In genomic region chr6:83788554-83788953, GRCm38 (mm10) we compare ENCODE assay signal across 26 mouse cellular contexts. TPM values are rescaled to one million over a fixed set of nuclear protein-coding genes. Genes with fewer than 3 reads are reported as not detected.
DNase-seq lines count a peak whose midpoint lies in the region; ATAC-seq and TF ChIP-seq lines count a peak whose summit lies in the region.
"Had no signal": no experiment of that assay in that cellular context is flagged by ENCODE, and none has a peak within 500 bp of the region (broad histone marks: within the 10 kb centered on the region; RNA-seq: fewer than 3 reads in every experiment).

No protein-coding gene starts in this region.

- peak; percentile 7 for DNase-seq in hindbrain, embryonic 11.5 days (ENCODE audit: low spot score)
- DNase-seq in midbrain, postnatal 0 days (ENCODE audit: low spot score): peak; percentile 5
- peak; percentile 8 for DNase-seq in mesoderm, embryonic 11.5 days (ENCODE audit: low read depth, low spot score)
- no peak for DNase-seq in cerebellum, postnatal 4 days (ENCODE audit: low spot score in 2 of 2)
- DNase-seq in cerebellum, postnatal 36 days: no peak
- DNase-seq: adrenal gland, postnatal 25 days; B cell, adult 2 months; cerebellum, adult 18-20 months; gastrocnemius, postnatal 14 days; heart, adult 2 months; kidney, adult 2 months; thymus, adult 18-20 months had no signal

- ATAC-seq in hindbrain, embryonic 11.5 days (ENCODE audit: low FRiP score): peak; percentile 38; the same call in 1 of the 2 replicates
- no peak for ATAC-seq in hindbrain, embryonic 16.5 days
- ATAC-seq in midbrain, postnatal 0 days (ENCODE audit: low FRiP score): 0 out of 2 replicates have a peak, but pooled peaks have one; percentile 34
- ATAC-seq in midbrain, embryonic 13.5 days: no peak
- ATAC-seq: activated CD4-positive, CD25-positive, alpha-beta regulatory T cell, adult 4 months; liver, embryonic 12.5 days had no signal

- no peaks in the 10 kb centered on the region for H3K36me3 ChIP-seq in hindbrain, embryonic 11.5 days (ENCODE audit: control insufficient read depth, insufficient read depth, low read length)
- no peaks in the 10 kb centered on the region for H3K36me3 ChIP-seq in hindbrain, embryonic 16.5 days (ENCODE audit: control insufficient read depth, insufficient read depth, low read length)
- no peaks in the 10 kb centered on the region for H3K36me3 ChIP-seq in midbrain, postnatal 0 days (ENCODE audit: insufficient read depth, low read length)
- H3K36me3 ChIP-seq in midbrain, embryonic 13.5 days: no peaks in the 10 kb centered on the region
- H3K36me3 ChIP-seq: limb, embryonic 10.5 days; liver, embryonic 12.5 days; lung, embryonic 15.5 days had no signal

- no peak overlapping the region for H3K4me2 ChIP-seq in hindbrain, embryonic 11.5 days (replicated peaks; ENCODE audit: low read depth, low read length)
- no peak overlapping the region for H3K4me2 ChIP-seq in hindbrain, embryonic 16.5 days (ENCODE audit: low read length)
- no peak overlapping the region for H3K4me2 ChIP-seq in midbrain, postnatal 0 days (ENCODE audit: low read depth, low read length, poor library complexity, severe bottlenecking)
- no peak overlapping the region for H3K4me2 ChIP-seq in midbrain, embryonic 13.5 days (replicated peaks)
- H3K4me2 ChIP-seq: liver, embryonic 12.5 days; lung, embryonic 15.5 days had no signal

- no peaks in the 10 kb centered on the region for H3K27me3 ChIP-seq in hindbrain, embryonic 11.5 days (ENCODE audit: control insufficient read depth, insufficient read depth, low read length)
- no peaks in the 10 kb centered on the region for H3K27me3 ChIP-seq in hindbrain, embryonic 16.5 days (replicated peaks; ENCODE audit: control insufficient read depth, insufficient read depth, low read length)
- H3K27me3 ChIP-seq in midbrain, postnatal 0 days (ENCODE audit: insufficient read depth, low read length): no peaks in the 10 kb centered on the region
- 0 out of 2 replicates have a peak, but pooled peaks cover 7% of the 10 kb centered on the region for H3K27me3 ChIP-seq in midbrain, embryonic 13.5 days
- H3K27me3 ChIP-seq: lung, embryonic 15.5 days had no signal

- no peak overlapping the region for H3K4me3 ChIP-seq in hindbrain, embryonic 11.5 days (ENCODE audit: low read depth, low read length)
- no peak overlapping the region for H3K4me3 ChIP-seq in hindbrain, embryonic 16.5 days (ENCODE audit: low read length)
- no peak overlapping the region for H3K4me3 ChIP-seq in midbrain, postnatal 0 days (ENCODE audit: low read depth, low read length)
- no peak overlapping the region for H3K4me3 ChIP-seq in midbrain, embryonic 13.5 days (replicated peaks)
- H3K4me3 ChIP-seq: heart, adult 2 months; layer of hippocampus, adult 2 months; left cerebral cortex, adult 2 months; limb, embryonic 10.5 days; liver, embryonic 12.5 days; lung, embryonic 15.5 days had no signal

- TF ChIP-seq CTCF in midbrain, postnatal 0 days (IDR thresholded peaks at IDR 0.05): no peak

- no peaks in the 10 kb centered on the region for H3K4me1 ChIP-seq in hindbrain, embryonic 11.5 days (replicated peaks; ENCODE audit: control insufficient read depth, insufficient read depth, low read length)
- no peaks in the 10 kb centered on the region for H3K4me1 ChIP-seq in hindbrain, embryonic 16.5 days (ENCODE audit: control insufficient read depth, insufficient read depth, low read depth, low read length)
- H3K4me1 ChIP-seq in midbrain, postnatal 0 days (ENCODE audit: insufficient read depth, low read length): no peaks in the 10 kb centered on the region
- H3K4me1 ChIP-seq in midbrain, embryonic 13.5 days (replicated peaks): no peaks in the 10 kb centered on the region
- H3K4me1 ChIP-seq: lung, embryonic 15.5 days had no signal

- WGBS in hindbrain, embryonic 11.5 days: 51% methylated on average over 7 of the region's 7 CpGs
- 39% methylated on average over 7 of the region's 7 CpGs for WGBS in hindbrain, embryonic 16.5 days
- 54% methylated on average over 7 of the region's 7 CpGs for WGBS in midbrain, postnatal 0 days
- WGBS in midbrain, embryonic 13.5 days: 60% methylated on average over 7 of the region's 7 CpGs

- no peak overlapping the region for H3K9ac ChIP-seq in hindbrain, embryonic 11.5 days (ENCODE audit: low read depth, low read length)
- no peak overlapping the region for H3K9ac ChIP-seq in hindbrain, embryonic 16.5 days (ENCODE audit: low read depth, low read length)
- no peak overlapping the region for H3K9ac ChIP-seq in midbrain, postnatal 0 days (replicated peaks; ENCODE audit: low read length, poor library complexity, severe bottlenecking)
- H3K9ac ChIP-seq in midbrain, embryonic 13.5 days (replicated peaks): no peak overlapping the region
- H3K9ac ChIP-seq: liver, embryonic 12.5 days; lung, embryonic 15.5 days had no signal

- no peak overlapping the region for H3K27ac ChIP-seq in hindbrain, embryonic 11.5 days (ENCODE audit: low read depth, low read length)
- H3K27ac ChIP-seq in hindbrain, embryonic 16.5 days (ENCODE audit: low read depth, low read length): no peak overlapping the region
- no peak overlapping the region for H3K27ac ChIP-seq in midbrain, postnatal 0 days (ENCODE audit: low read depth, low read length)
- H3K27ac ChIP-seq in midbrain, embryonic 13.5 days: no peak overlapping the region
- H3K27ac ChIP-seq: heart, adult 2 months; layer of hippocampus, adult 2 months; left cerebral cortex, adult 2 months; limb, embryonic 10.5 days; liver, embryonic 12.5 days; lung, embryonic 15.5 days had no signal

- no peaks in the 10 kb centered on the region for H3K9me3 ChIP-seq in hindbrain, embryonic 11.5 days (ENCODE audit: control insufficient read depth, low read length)
- H3K9me3 ChIP-seq in hindbrain, embryonic 16.5 days (ENCODE audit: control insufficient read depth, low read length): no peaks in the 10 kb centered on the region
- H3K9me3 ChIP-seq in midbrain, postnatal 0 days (ENCODE audit: low read length): no peaks in the 10 kb centered on the region
- H3K9me3 ChIP-seq in midbrain, embryonic 13.5 days: no peaks in the 10 kb centered on the region
- H3K9me3 ChIP-seq: limb, embryonic 10.5 days; liver, embryonic 12.5 days; lung, embryonic 15.5 days had no signal

RNA-seq across cellular contexts. Expression of gene Nagk, which starts 6.2 kb away (rescaled TPM):
- polyA plus RNA-seq in hindbrain, embryonic 11.5 days (2014; fragmentation: Nextera tagmentation; extraction: Ambion mirVana): 35.9 and 42.6 TPM in 2 replicates
- 115 and 123 TPM in 2 replicates for polyA plus RNA-seq in hindbrain, embryonic 16.5 days (2015; fragmentation: Nextera tagmentation; extraction: Ambion mirVana)
- total RNA-seq in midbrain, postnatal 0 days (2014; rRNA removed): 58.1 and 60.6 TPM in 2 replicates
- 94.7 and 104 TPM in 2 replicates for polyA plus RNA-seq in midbrain, postnatal 0 days (2015; fragmentation: Nextera tagmentation; extraction: Ambion mirVana)
- polyA plus RNA-seq in midbrain, embryonic 13.5 days (2015; fragmentation: Nextera tagmentation; extraction: Ambion mirVana): 85.3 and 88.1 TPM in 2 replicates

RNA-seq across cellular contexts. Expression of gene Tex261, which starts 12.9 kb away (rescaled TPM):
- 48.1 and 50.1 TPM in 2 replicates for polyA plus RNA-seq in hindbrain, embryonic 11.5 days (2014; fragmentation: Nextera tagmentation; extraction: Ambion mirVana)
- 63.1 and 70.0 TPM in 2 replicates for polyA plus RNA-seq in hindbrain, embryonic 16.5 days (2015; fragmentation: Nextera tagmentation; extraction: Ambion mirVana)
- 45.8 and 54.4 TPM in 2 replicates for total RNA-seq in midbrain, postnatal 0 days (2014; rRNA removed)
- 66.8 and 71.4 TPM in 2 replicates for polyA plus RNA-seq in midbrain, postnatal 0 days (2015; fragmentation: Nextera tagmentation; extraction: Ambion mirVana)
- 61.7 and 64.4 TPM in 2 replicates for polyA plus RNA-seq in midbrain, embryonic 13.5 days (2015; fragmentation: Nextera tagmentation; extraction: Ambion mirVana)

RNA-seq across cellular contexts. Expression of gene Ankrd53, which starts 26.1 kb away (rescaled TPM):
- 0.12 TPM in 1 of 2 replicates, not detected in the other for polyA plus RNA-seq in hindbrain, embryonic 11.5 days (2014; fragmentation: Nextera tagmentation; extraction: Ambion mirVana)
- polyA plus RNA-seq in hindbrain, embryonic 16.5 days (2015; fragmentation: Nextera tagmentation; extraction: Ambion mirVana): 0.30 TPM in 1 of 2 replicates, not detected in the other
- total RNA-seq in midbrain, postnatal 0 days (2014; rRNA removed): not detected in 2 replicates
- polyA plus RNA-seq in midbrain, postnatal 0 days (2015; fragmentation: Nextera tagmentation; extraction: Ambion mirVana): 0.10 and 0.12 TPM in 2 replicates
- 0.17 and 0.21 TPM in 2 replicates for polyA plus RNA-seq in midbrain, embryonic 13.5 days (2015; fragmentation: Nextera tagmentation; extraction: Ambion mirVana)
- total RNA-seq: gastrocnemius, postnatal 14 days; heart, adult 2 months; layer of hippocampus, adult 2 months; left cerebral cortex, adult 2 months; monocyte, adult 5-6 weeks; neutrophil, adult 5-6 weeks had no signal
- polyA plus RNA-seq: activated CD4-positive, CD25-positive, alpha-beta regulatory T cell, adult 4 months; cortical plate, adult 2 months; frontal cortex, adult 2 months; heart, embryonic 16.5 days; liver, embryonic 12.5 days; lung, embryonic 15.5 days; stomach, embryonic 14.5 days had no signal

RNA-seq across cellular contexts. Expression of gene Paip2b, which starts 43.0 kb away (rescaled TPM):
- 22.2 and 22.3 TPM in 2 replicates for polyA plus RNA-seq in hindbrain, embryonic 11.5 days (2014; fragmentation: Nextera tagmentation; extraction: Ambion mirVana)
- 25.2 and 27.3 TPM in 2 replicates for polyA plus RNA-seq in hindbrain, embryonic 16.5 days (2015; fragmentation: Nextera tagmentation; extraction: Ambion mirVana)
- 59.3 and 66.5 TPM in 2 replicates for total RNA-seq in midbrain, postnatal 0 days (2014; rRNA removed)
- 25.9 and 26.1 TPM in 2 replicates for polyA plus RNA-seq in midbrain, postnatal 0 days (2015; fragmentation: Nextera tagmentation; extraction: Ambion mirVana)
- 29.7 and 35.8 TPM in 2 replicates for polyA plus RNA-seq in midbrain, embryonic 13.5 days (2015; fragmentation: Nextera tagmentation; extraction: Ambion mirVana)

RNA-seq across cellular contexts. Expression of gene Atp6v1b1, which starts 45.8 kb away (rescaled TPM):
- polyA plus RNA-seq in hindbrain, embryonic 11.5 days (2014; fragmentation: Nextera tagmentation; extraction: Ambion mirVana): 0.15 TPM in 1 of 2 replicates, not detected in the other
- 0.14 TPM in 1 of 2 replicates, not detected in the other for polyA plus RNA-seq in hindbrain, embryonic 16.5 days (2015; fragmentation: Nextera tagmentation; extraction: Ambion mirVana)
- 0.77 TPM in 1 of 2 replicates, not detected in the other for total RNA-seq in midbrain, postnatal 0 days (2014; rRNA removed)
- polyA plus RNA-seq in midbrain, postnatal 0 days (2015; fragmentation: Nextera tagmentation; extraction: Ambion mirVana): 0.07 TPM in 1 of 2 replicates, not detected in the other
- polyA plus RNA-seq in midbrain, embryonic 13.5 days (2015; fragmentation: Nextera tagmentation; extraction: Ambion mirVana): not detected in 2 replicates
- total RNA-seq: adrenal gland, postnatal 25 days; gastrocnemius, postnatal 14 days; heart, adult 2 months; monocyte, adult 5-6 weeks; neutrophil, adult 5-6 weeks had no signal
- polyA plus RNA-seq: activated CD4-positive, CD25-positive, alpha-beta regulatory T cell, adult 4 months; cortical plate, adult 2 months; limb, embryonic 10.5 days; liver, embryonic 12.5 days had no signal

Comparison
In these comparisons a context has a peak if more than half of its experiments do, and no peak if none do; other contexts are left out.
1. ATAC-seq: peak in hindbrain, embryonic 11.5 days (single experiment) and midbrain, postnatal 0 days (single experiment); none in hindbrain, embryonic 16.5 days (single experiment) and midbrain, embryonic 13.5 days (single experiment).
2. DNase-seq: peak in hindbrain, embryonic 11.5 days (single experiment), midbrain, postnatal 0 days (single experiment) and mesoderm, embryonic 11.5 days (single experiment); none in cerebellum, postnatal 4 days (0 of 2) and cerebellum, postnatal 36 days (0 of 2).